Mouse (Mus musculus) limb, embryonic 15.5 days (tissue): Measurements from ENCODE around the gene Rapgef5. TPM values are rescaled to one million over a fixed set of nuclear protein-coding genes. Genes with fewer than 3 reads are reported as not detected.

Experiments used
- ATAC-seq: fragments of 200-750 bp; cut with Nextera tagmentation; 2 replicates; pipeline ENCODE4 v1.8.0; 2017; ENCODE audit warnings: low read depth, moderate TSS enrichment; ENCODE audit not compliant: insufficient number of reproducible peaks, low FRiP score, low TSS enrichment
- H3K27ac ChIP-seq: fragments of 300-500 bp; sonication (generic); 2 replicates; pipeline ENCODE4 v1.5.1; 2015; ENCODE audit warnings: moderate library complexity, mild to moderate bottlenecking, inconsistent platforms
- H3K27me3 ChIP-seq: fragments of 300-500 bp; sonication (generic); 2 replicates; pipeline ENCODE4 v1.6.1; 2015; ENCODE audit warnings: inconsistent platforms
- H3K36me3 ChIP-seq: fragments of 300-500 bp; sonication (generic); 2 replicates; pipeline ENCODE4 v1.6.1; 2015; ENCODE audit warnings: inconsistent platforms
- H3K4me1 ChIP-seq: fragments of 300-500 bp; sonication (generic); 2 replicates; pipeline ENCODE4 v1.6.1; 2015; ENCODE audit warnings: inconsistent platforms
- H3K4me2 ChIP-seq: fragments of 300-500 bp; sonication (generic); 2 replicates; pipeline ENCODE4 v1.6.1; 2015; ENCODE audit warnings: mild to moderate bottlenecking, inconsistent platforms
- H3K4me3 ChIP-seq: fragments of 300-500 bp; sonication (generic); 2 replicates; pipeline ENCODE4 v1.5.1; 2015; ENCODE audit warnings: mild to moderate bottlenecking, inconsistent platforms
- H3K9ac ChIP-seq: fragments of 300-500 bp; sonication (generic); 2 replicates; pipeline ENCODE4 v1.6.1; 2015; ENCODE audit warnings: inconsistent platforms
- H3K9me3 ChIP-seq: fragments of 300-500 bp; sonication (generic); 2 replicates; pipeline ENCODE4 v1.6.1; 2016; ENCODE audit warnings: inconsistent platforms
- WGBS: fragments of 180-500 bp; shearing (Covaris S2); methylation state at CpG from one replicate; pipeline ENCODE4 v1.1.7; 2015; 5-methylcytosine and 5-hydroxymethylcytosine counted together
- polyA plus RNA-seq: library from polyadenylated mRNA; unstranded; fragments of >200 nt; fragmentation: Nextera tagmentation; extraction: Ambion mirVana; gene quantifications from 2 replicates; pipeline ENCODE4 v1.2.1, GENCODE M21; 2015

Rapgef5 gene
- polyA plus RNA-seq, 1 experiment from 2014 or later = 7.8 TPM

DNA sequence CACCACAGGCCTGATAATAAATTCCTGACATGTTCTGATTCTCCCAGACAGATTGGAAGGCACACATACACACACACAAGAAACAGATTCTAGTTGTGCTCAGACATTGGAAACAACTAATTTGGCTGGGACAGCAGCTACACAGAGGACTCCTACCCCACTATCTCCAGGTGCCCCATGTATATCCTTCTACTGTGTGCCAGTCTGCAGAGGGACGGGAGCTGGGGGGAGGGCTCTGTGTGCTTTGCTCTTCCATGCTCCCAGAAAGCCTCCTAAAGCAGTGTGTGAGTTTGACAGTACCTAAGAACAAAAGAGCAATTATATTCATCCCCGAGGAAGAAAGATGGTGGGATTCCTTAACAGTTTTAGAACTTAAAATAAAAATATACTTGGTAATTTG is 187.1 kb downstream of the Rapgef5 start:
- H3K27ac ChIP-seq = no peak overlapping the region
- H3K36me3 ChIP-seq = no peaks in the 10 kb centered on the region
- no peaks in the 10 kb centered on the region; the same call in 1 of the 2 replicates for H3K4me1 ChIP-seq
- 62% methylated on average over 2 of the region's 2 CpGs for WGBS
- H3K9me3 ChIP-seq = no peaks in the 10 kb centered on the region
- H3K4me2 ChIP-seq = no peak overlapping the region
- no peaks in the 10 kb centered on the region for H3K27me3 ChIP-seq
- no peak overlapping the region for H3K4me3 ChIP-seq
- H3K9ac ChIP-seq = no peak overlapping the region
- no peak for ATAC-seq

DNA sequence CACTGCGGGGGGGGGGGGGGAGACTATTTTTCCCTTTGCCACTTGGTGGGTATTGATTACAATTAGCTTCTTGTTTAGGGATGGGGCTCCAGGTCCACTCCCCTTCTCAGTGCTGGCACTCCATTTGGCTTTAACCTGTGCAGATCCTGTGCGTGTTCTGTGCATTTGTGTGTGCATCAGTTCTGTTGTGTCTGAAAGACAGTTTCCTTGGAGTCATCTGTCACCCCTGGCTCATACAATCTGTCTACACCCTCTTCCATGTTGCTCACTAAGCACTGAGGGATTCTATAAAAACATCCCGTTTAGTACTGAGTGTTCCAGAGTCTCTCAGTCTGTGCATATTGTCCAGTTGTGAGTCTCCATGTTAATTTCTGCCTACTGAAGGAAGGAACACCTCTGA is 189.0 kb downstream of the Rapgef5 start:
- H3K27me3 ChIP-seq = no peaks in the 10 kb centered on the region
- H3K36me3 ChIP-seq = no peaks in the 10 kb centered on the region
- 74% methylated on average over 3 of the region's 3 CpGs for WGBS
- no peak for ATAC-seq
- no peak overlapping the region for H3K4me2 ChIP-seq
- H3K4me1 ChIP-seq = no peaks in the 10 kb centered on the region
- no peak overlapping the region for H3K27ac ChIP-seq
- no peak overlapping the region for H3K9ac ChIP-seq
- H3K9me3 ChIP-seq = no peaks in the 10 kb centered on the region
- no peak overlapping the region for H3K4me3 ChIP-seq

DNA sequence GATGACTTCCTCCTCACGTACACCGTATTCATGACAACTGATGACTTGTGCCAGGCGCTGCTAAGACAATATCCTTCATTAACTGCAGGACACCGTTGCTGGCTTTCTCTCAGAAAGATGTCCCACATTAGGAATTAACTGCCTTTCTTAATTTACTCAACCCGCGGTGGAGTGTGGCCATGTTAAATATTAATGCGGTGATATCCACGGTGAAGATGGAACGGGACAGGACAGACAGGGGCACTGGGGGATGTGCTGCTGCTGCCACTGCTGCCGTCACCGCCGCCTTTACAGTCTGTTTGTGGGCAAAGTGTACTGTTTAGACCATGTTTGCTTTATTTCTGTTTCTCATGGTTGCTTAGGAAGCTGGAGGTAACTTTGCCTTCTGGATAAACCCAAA is 193.0 kb downstream of the Rapgef5 start:
- no peak overlapping the region for H3K4me3 ChIP-seq
- WGBS = 87% methylated on average over 12 of the region's 12 CpGs
- H3K4me2 ChIP-seq = no peak overlapping the region
- H3K36me3 ChIP-seq = no peaks in the 10 kb centered on the region
- no peaks in the 10 kb centered on the region for H3K4me1 ChIP-seq
- H3K9me3 ChIP-seq = no peaks in the 10 kb centered on the region
- H3K9ac ChIP-seq = no peak overlapping the region
- H3K27me3 ChIP-seq = no peaks in the 10 kb centered on the region
- ATAC-seq = no peak
- no peak overlapping the region for H3K27ac ChIP-seq

DNA sequence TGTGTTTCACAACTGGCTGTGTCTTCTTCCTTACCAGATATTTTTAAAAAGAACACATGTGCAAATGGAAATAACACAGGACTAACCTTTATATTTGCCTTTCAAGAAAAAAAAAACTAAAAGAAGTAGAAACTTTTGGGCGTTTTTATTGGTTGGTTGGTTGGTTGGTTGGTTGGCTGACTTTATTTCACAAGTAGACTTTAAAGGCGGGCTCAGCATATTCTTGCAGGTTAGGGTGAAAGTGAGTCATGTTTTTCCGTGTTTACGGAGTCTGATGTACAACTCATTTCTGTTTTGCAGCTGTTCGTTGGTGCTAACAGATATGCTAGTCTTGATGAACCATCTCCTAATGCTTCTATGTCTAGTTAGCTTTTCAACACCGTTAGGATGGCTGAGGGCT is 196.2 kb downstream of the Rapgef5 start:
- Histone ChIP-seq H3K4me3 (no peak overlapping the region), H3K27ac (no peak overlapping the region), H3K4me2 (no peak overlapping the region), H3K27me3 (no peaks in the 10 kb centered on the region), H3K9me3 (no peaks in the 10 kb centered on the region), H3K4me1 (no peaks in the 10 kb centered on the region), H3K36me3 (no peaks in the 10 kb centered on the region), H3K9ac (no peak overlapping the region)
- no peak for ATAC-seq
- WGBS = 79% methylated on average over 6 of the region's 6 CpGs

- WGBS = 61% methylated on average over 6 of the region's 6 CpGs
- Histone ChIP-seq H3K36me3 (no peaks in the 10 kb centered on the region), H3K27ac (no peak overlapping the region), H3K9me3 (no peaks in the 10 kb centered on the region), H3K4me2 (no peak overlapping the region), H3K4me1 (no peaks in the 10 kb centered on the region), H3K27me3 (no peaks in the 10 kb centered on the region), H3K4me3 (no peak overlapping the region), H3K9ac (no peak overlapping the region)
- no peak for ATAC-seq
Observed at GRCm38 (mm10) chr12:117713616-117714015, 197.3 kb downstream of the Rapgef5 start.

DNA sequence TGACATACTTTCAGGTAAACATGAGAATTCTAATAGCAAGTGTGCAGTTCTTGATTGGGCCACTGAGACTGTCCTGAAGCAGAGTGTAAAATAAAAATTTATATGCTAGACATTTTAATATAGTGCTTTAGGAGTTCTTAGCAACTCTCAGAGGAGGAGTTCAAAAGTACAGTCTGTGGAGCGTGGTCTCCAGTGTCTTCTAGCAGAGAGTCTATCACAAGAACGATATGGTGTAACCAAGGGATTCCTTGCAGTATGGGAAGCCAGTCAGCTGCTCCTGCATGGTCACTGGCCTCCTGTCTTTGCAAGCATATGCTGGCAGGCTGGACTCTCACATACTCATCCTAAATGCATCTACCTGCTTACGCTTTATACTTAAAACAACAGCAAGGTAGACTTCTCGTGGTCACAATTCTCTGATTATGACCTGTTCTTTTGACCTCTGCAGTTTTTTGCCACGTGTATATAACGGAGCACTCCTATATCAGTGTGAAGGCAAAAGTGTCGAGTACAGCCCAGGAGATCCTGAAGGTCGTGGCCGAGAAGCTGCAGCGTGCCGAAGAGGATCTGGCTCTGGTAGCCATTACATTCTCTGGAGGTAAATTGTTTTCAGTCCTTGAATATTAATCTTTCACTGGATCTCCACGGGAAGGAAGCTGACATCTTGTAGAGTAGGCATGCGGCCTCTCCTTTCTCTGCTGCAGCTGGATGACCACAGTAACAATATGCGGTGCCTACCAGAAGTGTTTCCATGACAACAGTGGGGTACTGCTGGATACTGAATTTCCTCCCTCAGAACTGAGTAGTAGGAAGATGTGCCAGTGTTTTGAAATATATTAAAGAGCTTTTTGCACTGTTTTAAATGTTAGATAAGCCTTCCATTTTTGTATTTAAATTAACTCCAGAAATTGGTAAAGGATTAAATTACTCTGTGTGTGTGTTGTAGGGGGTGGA is 204.8 kb downstream of the Rapgef5 start:
- no peak overlapping the region for H3K4me3 ChIP-seq
- H3K27me3 ChIP-seq = no peaks in the 10 kb centered on the region
- H3K27ac ChIP-seq = no peak overlapping the region
- ATAC-seq = no peak
- H3K9me3 ChIP-seq = no peaks in the 10 kb centered on the region
- no peaks in the 10 kb centered on the region; the same call in 1 of the 2 replicates for H3K36me3 ChIP-seq
- H3K4me1 ChIP-seq = no peaks in the 10 kb centered on the region
- 68% methylated on average over 14 of the region's 14 CpGs for WGBS
- H3K4me2 ChIP-seq = no peak overlapping the region
- H3K9ac ChIP-seq = no peak overlapping the region

GRCm38 (mm10) chr12:117721748-117722150 is 205.5 kb downstream of the Rapgef5 start:
- Histone ChIP-seq H3K4me2 (no peak overlapping the region), H3K27me3 (no peaks in the 10 kb centered on the region), H3K4me1 (no peaks in the 10 kb centered on the region), H3K9ac (no peak overlapping the region), H3K4me3 (no peak overlapping the region), H3K9me3 (no peaks in the 10 kb centered on the region), H3K36me3 (no peaks in the 10 kb centered on the region; the same call in 1 of the 2 replicates), H3K27ac (no peak overlapping the region)
- ATAC-seq = no peak
- WGBS = 69% methylated on average over 6 of the region's 6 CpGs

- H3K4me3 ChIP-seq = no peak overlapping the region
- WGBS = 88% methylated on average over 4 of the region's 4 CpGs
- no peaks in the 10 kb centered on the region for H3K9me3 ChIP-seq
- ATAC-seq = no peak
- H3K4me1 ChIP-seq = no peaks in the 10 kb centered on the region
- no peak overlapping the region for H3K4me2 ChIP-seq
- no peak overlapping the region for H3K27ac ChIP-seq
- H3K9ac ChIP-seq = no peak overlapping the region
- no peaks in the 10 kb centered on the region for H3K36me3 ChIP-seq
- H3K27me3 ChIP-seq = no peaks in the 10 kb centered on the region
Observed at GRCm38 (mm10) chr12:117725011-117725410, 208.7 kb downstream of the Rapgef5 start.

GRCm38 (mm10) chr12:117727481-117728177 is 211.3 kb downstream of the Rapgef5 start:
- H3K4me1 ChIP-seq = no peaks in the 10 kb centered on the region
- no peaks in the 10 kb centered on the region for H3K36me3 ChIP-seq
- H3K4me2 ChIP-seq = no peak overlapping the region
- no peak overlapping the region for H3K9ac ChIP-seq
- no peak overlapping the region for H3K4me3 ChIP-seq
- no peak for ATAC-seq
- no peaks in the 10 kb centered on the region for H3K9me3 ChIP-seq
- 81% methylated on average over 8 of the region's 8 CpGs for WGBS
- H3K27ac ChIP-seq = no peak overlapping the region
- H3K27me3 ChIP-seq = no peaks in the 10 kb centered on the region

DNA sequence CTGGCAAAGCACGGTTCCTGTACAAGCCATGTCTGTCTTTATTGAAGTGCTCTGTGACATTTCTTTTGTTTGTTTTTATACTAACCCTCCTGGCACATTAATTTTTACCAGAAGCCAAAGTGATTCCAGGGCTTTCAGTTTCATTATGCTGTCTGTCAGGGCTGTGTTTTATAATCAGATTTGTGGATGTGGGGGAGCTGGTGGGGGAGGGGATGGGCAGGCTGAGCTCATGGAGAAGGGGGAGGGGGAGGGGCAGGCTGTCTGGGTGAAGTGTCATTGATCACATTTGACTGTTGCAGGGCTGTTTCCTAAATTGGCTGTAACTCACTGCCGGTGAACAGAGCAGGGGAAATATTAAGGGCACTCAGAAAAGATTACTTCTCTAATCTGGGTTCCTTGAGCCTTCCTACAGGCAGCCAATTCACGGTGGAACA is 211.9 kb downstream of the Rapgef5 start:
- Histone ChIP-seq H3K9ac (no peak overlapping the region), H3K4me3 (no peak overlapping the region), H3K27ac (no peak overlapping the region), H3K4me2 (no peak overlapping the region), H3K36me3 (no peaks in the 10 kb centered on the region), H3K4me1 (no peaks in the 10 kb centered on the region), H3K27me3 (no peaks in the 10 kb centered on the region), H3K9me3 (no peaks in the 10 kb centered on the region)
- 23% methylated on average over 3 of the region's 3 CpGs for WGBS
- no peak for ATAC-seq

GRCm38 (mm10) chr12:117733611-117734010 is 217.3 kb downstream of the Rapgef5 start:
- Histone ChIP-seq H3K27me3 (no peaks in the 10 kb centered on the region), H3K9me3 (no peaks in the 10 kb centered on the region), H3K4me3 (no peak overlapping the region), H3K4me1 (no peaks in the 10 kb centered on the region), H3K9ac (no peak overlapping the region), H3K27ac (no peak overlapping the region), H3K36me3 (no peaks in the 10 kb centered on the region), H3K4me2 (no peak overlapping the region)
- ATAC-seq = no peak

DNA sequence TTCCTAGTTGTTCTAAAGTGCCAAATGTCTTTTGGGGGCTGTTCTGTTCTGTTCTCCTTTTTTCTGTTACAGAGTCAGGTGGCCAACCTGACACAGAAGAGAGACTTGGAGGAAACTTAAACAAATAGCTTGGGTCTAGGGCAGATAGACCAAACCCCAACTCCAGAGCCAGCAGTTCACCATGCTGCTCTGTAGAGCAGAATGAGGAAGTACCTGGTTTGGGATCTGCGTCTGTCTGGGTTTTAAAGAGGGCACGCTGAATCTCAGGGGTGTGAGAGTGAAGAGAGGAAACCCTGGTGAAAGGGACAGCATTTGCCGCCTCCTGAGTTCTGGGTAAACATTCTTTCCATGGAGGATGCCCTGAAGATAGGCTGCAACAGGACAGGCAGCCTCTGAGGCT is 219.9 kb downstream of the Rapgef5 start:
- Histone ChIP-seq H3K9me3 (no peaks in the 10 kb centered on the region), H3K4me1 (no peaks in the 10 kb centered on the region)
- no peak for ATAC-seq

More for the DNA sequence above, 219.9 kb downstream of the Rapgef5 start:
- 77% methylated on average over 3 of the region's 3 CpGs for WGBS
- H3K27ac ChIP-seq = no peak overlapping the region
- no peaks in the 10 kb centered on the region for H3K27me3 ChIP-seq
- no peak overlapping the region for H3K4me3 ChIP-seq
- no peak overlapping the region for H3K9ac ChIP-seq
- H3K36me3 ChIP-seq = no peaks in the 10 kb centered on the region
- H3K4me2 ChIP-seq = no peak overlapping the region
